Mouse (Mus musculus) heart, postnatal 0 days (tissue): ENCODE data around the gene Luc7l3.

Experiments
- CTCF ChIP-seq: IDR thresholded peaks from 2 replicates; pipeline ENCODE4 v1.5.1; 2016; ENCODE audit warnings: antibody characterized with exemption, control low read depth, low read depth
- EP300 ChIP-seq: IDR thresholded peaks from 2 replicates; pipeline ENCODE4 v1.6.1; 2016; ENCODE audit warnings: antibody characterized with exemption, low read depth

DNA sequence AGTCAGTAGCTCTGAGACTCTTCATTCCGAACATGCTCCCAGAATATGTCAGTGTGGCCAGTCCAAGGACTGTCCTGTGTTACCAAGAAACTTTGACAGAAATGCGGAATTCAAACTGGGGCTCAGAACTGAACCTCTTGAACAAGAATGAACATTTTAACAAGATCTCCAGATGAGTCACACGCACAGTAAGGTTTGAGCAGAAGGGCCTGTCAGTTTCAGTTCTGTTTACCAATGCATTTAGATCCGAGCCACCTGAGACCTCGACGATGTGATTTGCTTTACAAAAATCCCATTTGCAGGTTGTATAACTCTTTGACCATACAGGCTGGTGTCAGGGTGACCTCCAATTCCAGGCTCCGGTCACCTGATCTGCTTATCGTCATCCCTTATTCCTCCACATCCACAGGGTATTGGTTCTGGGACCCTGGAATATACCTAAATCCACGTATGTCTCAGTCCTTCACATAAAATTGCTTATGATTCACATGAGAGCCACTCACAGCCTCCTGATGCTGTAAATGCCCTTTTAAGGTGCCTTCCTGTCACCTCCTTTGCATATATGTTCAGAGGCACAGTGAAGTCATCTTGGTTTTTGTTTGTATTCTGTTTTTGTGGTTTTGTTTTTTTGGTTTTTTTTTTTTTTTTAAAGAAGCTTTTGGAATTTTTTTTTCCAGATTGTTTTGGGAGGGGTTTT lies 33.9 kb upstream of the Luc7l3 start:
- TF ChIP-seq CTCF (no peak), EP300 (no peak)
